Mouse (Mus musculus) T-helper 17 cell (primary cell): ENCODE results near the gene Gm26920.
"Not testable (repeated sequence)": the region's sequence is repeated elsewhere in the genome, so short reads cannot be mapped to it uniquely, and the experiment has no call there.

Experiments used
- in situ Hi-C, 2 experiments: fragments of 300-600 bp; cut with MboI, MseI; formaldehyde crosslinking; loops; 1 replicate in 1 of 2; 2 replicates in 1 of 2; pipeline ENCODE4 v1.15.1; 2025; ENCODE audit warnings: high pct_unique_total_duplicates in 2 of 2

The Gm26920 gene

GRCm38 (mm10) chr7:30090092-30090969 lies at the start of gene Gm26920, which contains the start of gene Zfp566:
Gene Gm26920 (minus strand): TSS chr7:30090410.
Gene Zfp566 (minus strand): TSS chr7:30090527.
- in situ Hi-C loops, result loop anchor here in 1 of 2 experiments (10.0 kb wide), 1 partner anchor 464 kb away; the partner anchor contains the start of genes Hspb6, Lin37 and Proser3

GRCm38 (mm10) chr7:30136826-30137225 lies 46.6 kb upstream of the Gm26920 start:
- in situ Hi-C loops, result no loop called here

- in situ Hi-C loops, result no loop called here
Measured at GRCm38 (mm10) chr7:30132396-30132795, 42.2 kb upstream of the Gm26920 start.

GRCm38 (mm10) chr7:30129900-30130299 lies 39.7 kb upstream of the Gm26920 start:
- in situ Hi-C loops, result no loop called here

- in situ Hi-C loops, result no loop called here
Measured at GRCm38 (mm10) chr7:30122188-30122530, 31.9 kb upstream of the Gm26920 start.

GRCm38 (mm10) chr7:30121308-30122187 lies 31.3 kb upstream of the Gm26920 start, which contains the start of gene Zfp382:
Gene Zfp382 (plus strand): TSS chr7:30121942.
- in situ Hi-C loops, result no loop called here

- in situ Hi-C loops, result not testable (repeated sequence)
Measured at GRCm38 (mm10) chr7:30117935-30118334, 27.7 kb upstream of the Gm26920 start.

GRCm38 (mm10) chr7:30116076-30116475 lies 25.9 kb upstream of the Gm26920 start:
- in situ Hi-C loops, result no loop called here

- in situ Hi-C loops, result loop anchor here in 1 of 2 experiments (10.0 kb wide), 1 partner anchor 456 kb away; the partner anchor contains the start of genes Hspb6, Lin37 and Proser3
Measured at GRCm38 (mm10) chr7:30099297-30099696, 9.1 kb upstream of the Gm26920 start.

- in situ Hi-C loops, result loop anchor here in 1 of 2 experiments (10.0 kb wide), 1 partner anchor 459 kb away; the partner anchor contains the start of genes Hspb6, Lin37 and Proser3
Measured at GRCm38 (mm10) chr7:30095551-30096125, 5.4 kb upstream of the Gm26920 start.

- in situ Hi-C loops, result loop anchor here in 1 of 2 experiments (10.0 kb wide), 1 partner anchor 460 kb away; the partner anchor contains the start of genes Hspb6, Lin37 and Proser3
Measured at GRCm38 (mm10) chr7:30094646-30095429, 4.6 kb upstream of the Gm26920 start, which contains the start of gene Zfp260. Gene Zfp260 (plus strand): TSS chr7:30094777.

- in situ Hi-C loops, result loop anchor here in 1 of 2 experiments (10.0 kb wide), 1 partner anchor 461 kb away; the partner anchor contains the start of genes Hspb6, Lin37 and Proser3
Measured at GRCm38 (mm10) chr7:30093918-30094415, 3.8 kb upstream of the Gm26920 start.

GRCm38 (mm10) chr7:30092666-30093065 lies 2.5 kb upstream of the Gm26920 start:
- in situ Hi-C loops, result loop anchor here in 1 of 2 experiments (10.0 kb wide), 1 partner anchor 462 kb away; the partner anchor contains the start of genes Hspb6, Lin37 and Proser3

- in situ Hi-C loops, result loop anchor here in 1 of 2 experiments (10.0 kb wide), 1 partner anchor 464 kb away; the partner anchor contains the start of genes Hspb6, Lin37 and Proser3
Measured at GRCm38 (mm10) chr7:30090970-30091585, 868 bp upstream of the Gm26920 start.

GRCm38 (mm10) chr7:30089405-30089804 lies 805 bp downstream of the Gm26920 start:
- in situ Hi-C loops, result no loop called here

GRCm38 (mm10) chr7:30086524-30086923 lies 3.7 kb downstream of the Gm26920 start:
- in situ Hi-C loops, result no loop called here

GRCm38 (mm10) chr7:30072146-30073028 lies 17.8 kb downstream of the Gm26920 start, which contains the start of gene Zfp82:
Gene Zfp82 (minus strand): TSS chr7:30072900.
- in situ Hi-C loops, result no loop called here

- in situ Hi-C loops, result no loop called here
Measured at GRCm38 (mm10) chr7:30064622-30065021, 25.6 kb downstream of the Gm26920 start.
